Mouse (Mus musculus) layer of hippocampus, adult 11-12 months (tissue): ENCODE data around the gene Prcc.
"Not testable (repeated sequence)": the region's sequence is repeated elsewhere in the genome, so short reads cannot be mapped to it uniquely, and the experiment has no call there.

Experiments used
- DNase-seq: peaks from one replicate; pipeline ENCODE4 v3.0.0; 2022; ENCODE audit warnings: low spot score

The Prcc gene

GRCm38 (mm10) chr3:87844981-87845380 lies 40.4 kb downstream of the Prcc start:
- no peak for DNase-seq

- no peak for DNase-seq
Observed at GRCm38 (mm10) chr3:87840858-87841257, 44.5 kb downstream of the Prcc start.

GRCm38 (mm10) chr3:87838622-87839021 lies 46.8 kb downstream of the Prcc start:
- peak; percentile 77 for DNase-seq

- DNase-seq = no peak
Observed at GRCm38 (mm10) chr3:87833482-87833881, 51.9 kb downstream of the Prcc start.

- DNase-seq = no peak
Observed at GRCm38 (mm10) chr3:87832109-87832859, 53.1 kb downstream of the Prcc start.

- DNase-seq = no peak
Observed at GRCm38 (mm10) chr3:87829025-87829424, 56.4 kb downstream of the Prcc start.

- no peak for DNase-seq
Observed at GRCm38 (mm10) chr3:87828435-87828834, 57.0 kb downstream of the Prcc start.

GRCm38 (mm10) chr3:87824206-87824605 lies 61.2 kb downstream of the Prcc start, which contains the start of gene Pear1:
Gene Pear1, minus strand, starts transcription at chr3:87824306.
- not testable (repeated sequence) for DNase-seq

GRCm38 (mm10) chr3:87818226-87818625 lies 67.2 kb downstream of the Prcc start:
- no peak for DNase-seq

- peak; percentile 83 for DNase-seq
Observed at GRCm38 (mm10) chr3:87816646-87817093, 68.7 kb downstream of the Prcc start.

- DNase-seq = no peak
Observed at GRCm38 (mm10) chr3:87816166-87816565, 69.2 kb downstream of the Prcc start.

- DNase-seq = no peak
Observed at GRCm38 (mm10) chr3:87812873-87813272, 72.5 kb downstream of the Prcc start.

- no peak for DNase-seq
Observed at GRCm38 (mm10) chr3:87812413-87812812, 73.0 kb downstream of the Prcc start.

- no peak for DNase-seq
Observed at GRCm38 (mm10) chr3:87811297-87811696, 74.1 kb downstream of the Prcc start.

GRCm38 (mm10) chr3:87809322-87809962 lies 76.0 kb downstream of the Prcc start:
- no peak for DNase-seq
